Mouse (Mus musculus) kidney, postnatal 25 days (tissue): ENCODE data around the gene Eif4ebp2.

ENCODE experiments used
- DNase-seq, 2 experiments: peaks; one replicate each; pipeline ENCODE4 v3.0.0; 2021; ENCODE audit warnings: mixed read lengths in 2 of 2

Gene Eif4ebp2

GRCm38 (mm10) chr10:61452645-61453044, at the start of gene Eif4ebp2:
Eif4ebp2 (minus strand) TSS chr10:61452661.
- peak; percentile 99 for DNase-seq

GRCm38 (mm10) chr10:61500756-61501155, 48.3 kb upstream of the Eif4ebp2 start:
- DNase-seq, result no peak

GRCm38 (mm10) chr10:61499505-61500466, 47.3 kb upstream of the Eif4ebp2 start:
- DNase-seq, result no peak

GRCm38 (mm10) chr10:61496231-61496630, 43.8 kb upstream of the Eif4ebp2 start:
- DNase-seq, result no peak

- no peak for DNase-seq
Observed at GRCm38 (mm10) chr10:61495461-61495860, 43.0 kb upstream of the Eif4ebp2 start.

- peak; percentile 85 to 86 for DNase-seq
Observed at GRCm38 (mm10) chr10:61492040-61492439, 39.6 kb upstream of the Eif4ebp2 start.

GRCm38 (mm10) chr10:61491573-61491972, 39.1 kb upstream of the Eif4ebp2 start:
- DNase-seq, result no peak

GRCm38 (mm10) chr10:61488522-61489110, 36.2 kb upstream of the Eif4ebp2 start:
- DNase-seq, result no peak

- no peak for DNase-seq
Observed at GRCm38 (mm10) chr10:61486551-61487339, 34.3 kb upstream of the Eif4ebp2 start.

- DNase-seq, result no peak
Observed at GRCm38 (mm10) chr10:61484801-61485200, 32.3 kb upstream of the Eif4ebp2 start.

GRCm38 (mm10) chr10:61482771-61483170, 30.3 kb upstream of the Eif4ebp2 start:
- no peak for DNase-seq

- DNase-seq, result no peak
Observed at GRCm38 (mm10) chr10:61480488-61480887, 28.0 kb upstream of the Eif4ebp2 start.

- DNase-seq, result no peak
Observed at GRCm38 (mm10) chr10:61479927-61480326, 27.5 kb upstream of the Eif4ebp2 start.

- no peak for DNase-seq
Observed at GRCm38 (mm10) chr10:61479461-61479860, 27.0 kb upstream of the Eif4ebp2 start.

- no peak for DNase-seq
Observed at GRCm38 (mm10) chr10:61476440-61477165, 24.1 kb upstream of the Eif4ebp2 start.

GRCm38 (mm10) chr10:61475594-61476439, 23.4 kb upstream of the Eif4ebp2 start, which contains the start of gene Lrrc20:
Lrrc20 (plus strand) TSS chr10:61475801.
- DNase-seq, result peak; percentile 92 to 96

GRCm38 (mm10) chr10:61474344-61474743, 21.9 kb upstream of the Eif4ebp2 start:
- no peak for DNase-seq

GRCm38 (mm10) chr10:61473640-61474039, 21.2 kb upstream of the Eif4ebp2 start:
- DNase-seq, result no peak

GRCm38 (mm10) chr10:61468900-61469299, 16.4 kb upstream of the Eif4ebp2 start:
- DNase-seq, result no peak

- DNase-seq, result peak in 1 of 2 experiments; percentile 41
Observed at GRCm38 (mm10) chr10:61466873-61467272, 14.4 kb upstream of the Eif4ebp2 start.

GRCm38 (mm10) chr10:61466242-61466641, 13.8 kb upstream of the Eif4ebp2 start:
- no peak for DNase-seq
